Mouse (Mus musculus): ENCODE data around the gene Agbl4. TPM values are rescaled to one million over a fixed set of nuclear protein-coding genes. Genes with fewer than 3 reads are reported as not detected.

The Agbl4 gene
- polyA plus RNA-seq, 1 experiment from 2014 or later = 1.5 TPM

DNA sequence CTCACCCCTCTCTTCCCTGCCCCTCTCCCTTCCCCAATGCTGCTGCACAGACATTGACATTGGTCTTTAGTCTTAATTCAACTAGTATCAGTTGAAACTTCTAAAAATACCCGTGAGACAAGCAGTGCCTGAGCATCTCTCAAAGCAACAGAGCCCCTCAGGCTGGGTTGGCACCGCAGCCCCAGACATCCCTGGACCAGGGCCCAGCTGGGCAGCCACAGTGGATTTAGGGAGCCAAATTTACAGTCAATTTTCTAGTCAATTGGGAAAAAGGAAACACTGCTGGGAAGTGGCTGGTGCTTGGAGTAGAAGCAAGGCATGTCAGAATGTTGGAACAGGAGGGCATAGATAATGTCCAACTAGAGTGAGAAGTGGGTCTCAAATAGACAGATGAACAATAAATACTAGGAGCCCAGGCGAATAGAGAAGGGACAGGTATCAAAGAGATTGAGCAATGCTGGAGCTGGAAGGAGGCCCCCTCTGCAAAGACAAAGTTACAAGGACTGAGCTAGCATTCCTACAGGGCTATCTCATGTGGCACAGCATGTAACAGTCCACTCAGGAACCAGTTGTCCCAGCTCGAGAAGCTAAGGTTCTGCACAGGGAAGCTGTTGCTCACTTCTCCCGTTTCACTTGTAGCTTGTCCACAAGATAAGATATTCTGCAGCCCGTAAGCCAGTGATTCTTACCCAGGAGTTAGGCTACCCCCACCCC is 1247.8 kb downstream of the Agbl4 start:
- Histone ChIP-seq H3K4me1 (replicated peaks) (peaks cover 7% of the 10 kb centered on the region), H3K9ac (no peak overlapping the region), H3K4me3 (peak overlapping the region; percentile 20; the same call in 1 of the 2 replicates), H3K27ac (no peak overlapping the region), H3K9me3 (replicated peaks) (no peaks in the 10 kb centered on the region), H3K27me3 (no peaks in the 10 kb centered on the region), H3K4me2 (peak overlapping the region; percentile 53), H3K36me3 (no peaks in the 10 kb centered on the region)
- no peak for ATAC-seq (replicated peaks; ENCODE audit: insufficient number of reproducible peaks, insufficient read depth, low FRiP score, low read depth)
- 37% methylated on average over 6 of the region's 6 CpGs for WGBS

DNA sequence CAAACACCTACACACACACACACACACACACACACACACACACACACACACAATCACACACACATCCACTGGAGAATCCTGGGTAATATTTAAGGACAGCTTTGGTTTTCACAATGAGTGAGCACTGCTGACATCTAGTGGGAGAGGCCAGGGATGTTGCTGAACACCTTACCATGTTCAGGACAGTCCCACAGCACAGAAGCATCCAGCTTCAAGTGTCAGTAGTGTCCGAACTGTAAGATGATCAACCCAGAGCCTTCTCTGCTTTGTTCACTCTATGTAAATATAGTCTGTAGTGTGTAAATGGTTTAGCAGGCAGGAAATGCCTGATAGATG is 1248.3 kb downstream of the Agbl4 start:
- Histone ChIP-seq H3K4me2 (peak overlapping the region; percentile 53), H3K4me3 (peak overlapping the region; percentile 20; the same call in 1 of the 2 replicates)
- no peak; the same call in 1 of the 2 replicates for ATAC-seq (replicated peaks; ENCODE audit: insufficient number of reproducible peaks, insufficient read depth, low FRiP score, low read depth)

DNA sequence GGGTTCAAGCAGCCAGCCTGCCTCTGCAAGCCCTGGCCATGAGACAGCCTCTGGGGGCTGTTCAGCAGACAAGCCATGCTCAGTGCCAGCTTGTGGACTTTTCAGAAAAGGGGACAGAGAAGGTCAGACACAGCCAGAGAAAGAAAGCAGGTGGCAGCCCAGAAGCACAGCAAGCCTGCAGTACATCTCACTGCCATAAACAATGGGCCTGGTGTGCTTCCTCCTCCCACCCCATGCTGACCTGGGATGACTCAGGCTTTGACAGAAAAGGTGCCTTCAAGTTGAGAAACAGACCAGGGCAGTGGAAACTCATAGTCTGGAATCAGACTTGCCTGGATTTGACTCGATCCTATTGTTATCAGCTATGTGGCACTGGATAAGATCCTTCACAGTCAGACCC is 1256.0 kb downstream of the Agbl4 start:
- ATAC-seq (replicated peaks; ENCODE audit: insufficient number of reproducible peaks, insufficient read depth, low FRiP score, low read depth) = no peak
- H3K9me3 ChIP-seq (replicated peaks) = no peaks in the 10 kb centered on the region
- no peak overlapping the region for H3K4me2 ChIP-seq
- no peak overlapping the region for H3K4me3 ChIP-seq
- no peaks in the 10 kb centered on the region for H3K4me1 ChIP-seq (replicated peaks)
- H3K27me3 ChIP-seq = no peaks in the 10 kb centered on the region
- H3K36me3 ChIP-seq = no peaks in the 10 kb centered on the region
- H3K9ac ChIP-seq = no peak overlapping the region
- H3K27ac ChIP-seq = no peak overlapping the region
- WGBS = 21% methylated on average over 1 of the region's 1 CpGs

More for the DNA sequence above, 1248.3 kb downstream of the Agbl4 start:
- Histone ChIP-seq H3K4me1 (replicated peaks) (peaks cover 7% of the 10 kb centered on the region), H3K9ac (no peak overlapping the region), H3K9me3 (replicated peaks) (no peaks in the 10 kb centered on the region), H3K27me3 (no peaks in the 10 kb centered on the region), H3K27ac (no peak overlapping the region), H3K36me3 (no peaks in the 10 kb centered on the region)
- 37% methylated on average over 1 of the region's 1 CpGs for WGBS

DNA sequence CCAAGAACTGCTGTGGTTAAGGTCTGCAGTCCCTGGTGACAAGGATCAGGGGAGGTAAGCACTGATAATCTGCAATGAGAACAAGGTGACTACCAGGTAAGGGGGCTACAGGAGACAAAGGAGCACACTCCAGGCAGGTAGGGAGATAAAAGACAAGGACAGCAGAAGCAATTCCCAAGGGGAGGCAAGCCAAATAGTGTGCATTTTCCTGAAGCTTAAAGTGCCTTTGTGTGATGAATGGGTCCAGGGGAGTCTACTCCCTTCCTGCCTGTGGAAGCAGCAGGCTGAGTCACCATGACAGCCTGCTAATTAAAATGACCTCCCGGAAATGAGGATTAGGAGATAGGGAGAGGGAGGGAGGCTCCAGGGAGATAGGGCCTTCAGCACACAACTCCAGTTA is 1266.3 kb downstream of the Agbl4 start:
- Histone ChIP-seq H3K4me1 (replicated peaks) (peaks cover 11% of the 10 kb centered on the region), H3K27me3 (no peaks in the 10 kb centered on the region), H3K4me2 (no peak overlapping the region), H3K9ac (no peak overlapping the region), H3K9me3 (replicated peaks) (no peaks in the 10 kb centered on the region), H3K27ac (peak overlapping the region; percentile 51), H3K4me3 (no peak overlapping the region), H3K36me3 (no peaks in the 10 kb centered on the region)
- ATAC-seq (replicated peaks; ENCODE audit: insufficient number of reproducible peaks, insufficient read depth, low FRiP score, low read depth) = peak; percentile 58; the same call in 1 of the 2 replicates
- 13% methylated on average over 1 of the region's 1 CpGs for WGBS

DNA sequence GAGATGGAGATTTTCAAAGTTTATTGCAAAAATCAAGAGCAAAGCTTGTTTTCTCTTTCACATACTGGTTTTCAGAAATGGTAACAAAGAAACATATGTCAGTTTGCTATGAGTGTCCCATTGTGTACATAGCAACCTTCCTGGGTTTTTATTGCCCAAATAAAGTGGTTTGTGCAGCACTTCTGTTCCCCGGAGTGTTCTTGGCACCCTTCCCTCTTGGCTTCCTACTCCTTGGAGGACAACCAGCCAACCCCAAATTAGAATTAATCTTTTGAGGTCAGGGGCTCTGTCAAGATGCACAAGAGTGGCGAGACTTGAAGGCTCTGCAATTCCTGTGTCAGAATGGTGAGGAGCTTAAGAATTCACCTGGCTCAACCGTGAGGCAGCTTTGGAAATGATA is 1266.7 kb downstream of the Agbl4 start:
- H3K4me3 ChIP-seq = no peak overlapping the region
- no peaks in the 10 kb centered on the region for H3K36me3 ChIP-seq
- H3K27ac ChIP-seq = peak overlapping the region; percentile 51; the same call in 1 of the 2 replicates
- H3K9me3 ChIP-seq (replicated peaks) = no peaks in the 10 kb centered on the region
- H3K9ac ChIP-seq = no peak overlapping the region
- H3K4me1 ChIP-seq (replicated peaks) = peaks cover 11% of the 10 kb centered on the region
- no peak overlapping the region for H3K4me2 ChIP-seq
- no peak; the same call in 1 of the 2 replicates for ATAC-seq (replicated peaks; ENCODE audit: insufficient number of reproducible peaks, insufficient read depth, low FRiP score, low read depth)
- no peaks in the 10 kb centered on the region for H3K27me3 ChIP-seq
- WGBS = 20% methylated on average over 3 of the region's 3 CpGs

DNA sequence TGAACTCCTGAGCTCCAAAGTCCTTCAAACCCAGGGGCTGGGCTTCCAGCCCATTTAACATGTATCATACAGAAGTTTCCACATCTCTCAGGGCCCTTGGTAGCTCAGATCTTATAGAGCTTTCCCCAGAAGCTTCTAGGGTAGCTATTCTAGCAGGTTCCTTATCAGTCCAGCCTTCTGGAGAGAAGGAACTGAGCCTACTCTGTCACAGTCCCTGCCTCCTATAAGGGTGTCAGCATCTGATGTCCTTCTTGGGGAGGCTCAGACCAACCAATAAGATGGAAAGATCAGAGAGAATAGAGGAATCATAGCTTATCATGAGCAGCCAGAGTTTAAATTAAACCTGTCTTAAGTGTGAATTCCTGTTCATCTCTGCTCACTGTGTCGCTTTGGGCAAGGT is 1269.3 kb downstream of the Agbl4 start:
- no peak overlapping the region for H3K4me2 ChIP-seq
- H3K36me3 ChIP-seq = no peaks in the 10 kb centered on the region
- H3K9me3 ChIP-seq (replicated peaks) = no peaks in the 10 kb centered on the region
- H3K4me3 ChIP-seq = no peak overlapping the region
- ATAC-seq (replicated peaks; ENCODE audit: insufficient number of reproducible peaks, insufficient read depth, low FRiP score, low read depth) = no peak
- peaks cover 19% of the 10 kb centered on the region for H3K4me1 ChIP-seq (replicated peaks)
- no peaks in the 10 kb centered on the region for H3K27me3 ChIP-seq
- 60% methylated on average over 1 of the region's 1 CpGs for WGBS
- H3K27ac ChIP-seq = no peak overlapping the region
- no peak overlapping the region for H3K9ac ChIP-seq

- H3K27me3 ChIP-seq = no peaks in the 10 kb centered on the region
- H3K9me3 ChIP-seq (replicated peaks) = no peaks in the 10 kb centered on the region
- H3K36me3 ChIP-seq = no peaks in the 10 kb centered on the region
- H3K9ac ChIP-seq = no peak overlapping the region
- H3K4me2 ChIP-seq = no peak overlapping the region
- H3K27ac ChIP-seq = no peak overlapping the region
- no peak for ATAC-seq (replicated peaks; ENCODE audit: insufficient number of reproducible peaks, insufficient read depth, low FRiP score, low read depth)
- peaks cover 9% of the 10 kb centered on the region for H3K4me1 ChIP-seq (replicated peaks)
- WGBS = 57% methylated on average over 3 of the region's 3 CpGs
- no peak overlapping the region for H3K4me3 ChIP-seq
Observed at GRCm38 (mm10) chr4:111669369-111669768, 1271.9 kb downstream of the Agbl4 start.

DNA sequence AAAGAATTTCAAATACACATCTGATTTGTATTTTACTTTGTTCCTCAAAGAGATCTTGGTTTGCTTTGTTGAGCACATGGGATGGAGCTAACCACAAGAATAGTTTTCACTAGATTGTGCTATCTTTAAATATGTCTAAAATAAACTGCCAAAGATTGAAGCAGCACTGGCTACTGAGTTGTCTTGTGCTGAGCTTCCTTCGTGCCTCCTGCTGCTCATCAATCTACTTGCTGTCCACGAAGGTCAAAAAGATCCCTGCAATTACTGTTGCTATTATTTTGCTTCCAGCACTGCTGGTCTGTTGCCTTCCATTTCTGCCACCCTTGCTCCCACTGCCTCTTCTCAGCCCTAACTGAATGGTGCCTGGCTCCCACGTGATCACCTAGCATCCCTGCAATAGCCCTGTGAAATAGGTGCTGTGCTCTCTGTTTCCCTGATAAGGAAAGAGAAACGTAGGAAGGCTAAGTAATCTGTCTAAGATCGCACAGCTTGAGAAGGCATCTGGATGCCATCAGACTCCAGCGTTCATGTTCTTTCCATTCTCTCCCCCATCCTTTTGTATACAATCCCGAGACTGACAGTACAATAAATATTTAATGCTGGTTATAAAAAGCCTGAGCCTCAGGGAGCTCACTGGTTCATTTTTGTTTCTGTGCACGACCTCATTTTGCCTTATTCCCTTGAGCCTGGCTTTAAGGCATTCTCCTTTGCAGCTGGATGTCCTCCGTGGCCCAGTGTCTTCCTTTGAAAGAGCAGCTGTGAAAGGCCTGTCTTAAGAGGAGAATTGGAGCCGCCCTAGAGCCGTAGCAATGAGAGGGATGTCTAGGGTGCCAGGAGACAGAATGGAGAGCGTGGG is 1273.3 kb downstream of the Agbl4 start:
- no peak overlapping the region for H3K4me3 ChIP-seq
- peaks cover 7% of the 10 kb centered on the region for H3K4me1 ChIP-seq (replicated peaks)
- H3K36me3 ChIP-seq = no peaks in the 10 kb centered on the region
- no peak overlapping the region for H3K4me2 ChIP-seq
- WGBS = 24% methylated on average over 12 of the region's 12 CpGs
- H3K9me3 ChIP-seq (replicated peaks) = no peaks in the 10 kb centered on the region
- no peaks in the 10 kb centered on the region for H3K27me3 ChIP-seq
- no peak overlapping the region for H3K9ac ChIP-seq
- ATAC-seq (replicated peaks; ENCODE audit: insufficient number of reproducible peaks, insufficient read depth, low FRiP score, low read depth) = 0 out of 2 replicates have a peak, but pooled peaks have one; percentile 31
- peak overlapping the region; percentile 40; the same call in 1 of the 2 replicates for H3K27ac ChIP-seq

- ATAC-seq (replicated peaks; ENCODE audit: insufficient number of reproducible peaks, insufficient read depth, low FRiP score, low read depth) = no peak
- Histone ChIP-seq H3K4me1 (replicated peaks) (peaks cover 7% of the 10 kb centered on the region), H3K4me2 (no peak overlapping the region), H3K4me3 (no peak overlapping the region), H3K9me3 (replicated peaks) (no peaks in the 10 kb centered on the region), H3K27ac (no peak overlapping the region), H3K9ac (no peak overlapping the region), H3K36me3 (no peaks in the 10 kb centered on the region), H3K27me3 (no peaks in the 10 kb centered on the region)
- whole genome bisulfite sequencing = 35% methylated on average over 4 of the region's 4 CpGs
Observed at GRCm38 (mm10) chr4:111671440-111671839, 1274.0 kb downstream of the Agbl4 start.

- Histone ChIP-seq H3K27me3 (no peaks in the 10 kb centered on the region), H3K27ac (no peak overlapping the region), H3K4me3 (no peak overlapping the region), H3K4me2 (no peak overlapping the region), H3K4me1 (replicated peaks) (peaks cover 7% of the 10 kb centered on the region), H3K9ac (no peak overlapping the region), H3K36me3 (no peaks in the 10 kb centered on the region), H3K9me3 (replicated peaks) (no peaks in the 10 kb centered on the region)
- no peak for ATAC-seq (replicated peaks; ENCODE audit: insufficient number of reproducible peaks, insufficient read depth, low FRiP score, low read depth)
Observed at GRCm38 (mm10) chr4:111673904-111674303, 1276.4 kb downstream of the Agbl4 start.

- no peak overlapping the region for H3K4me3 ChIP-seq
- no peak for ATAC-seq (replicated peaks; ENCODE audit: insufficient number of reproducible peaks, insufficient read depth, low FRiP score, low read depth)
- WGBS = 75% methylated on average over 5 of the region's 5 CpGs
- H3K36me3 ChIP-seq = no peaks in the 10 kb centered on the region
- H3K27ac ChIP-seq = no peak overlapping the region
- H3K4me1 ChIP-seq (replicated peaks) = 0 out of 2 replicates have a peak, but pooled peaks cover 2% of the 10 kb centered on the region
- H3K4me2 ChIP-seq = no peak overlapping the region
- H3K9me3 ChIP-seq (replicated peaks) = no peaks in the 10 kb centered on the region
- H3K27me3 ChIP-seq = no peaks in the 10 kb centered on the region
- H3K9ac ChIP-seq = no peak overlapping the region
Observed at GRCm38 (mm10) chr4:111681926-111682325, 1284.5 kb downstream of the Agbl4 start.
